In genomic region chr16:46267533-46267932, GRCm38 (mm10) we compare ENCODE assay signal across 17 mouse cellular contexts.
A peak's percentile ranks its signal among the peaks of the same experiment; 100 is the strongest.
DNase-seq lines count a peak whose midpoint lies in the region; TF ChIP-seq lines count a peak whose summit lies in the region.
"Had no signal": no experiment of that assay in that cellular context is flagged by ENCODE, and none has a peak within 500 bp of the region (broad histone marks: within the 10 kb centered on the region; RNA-seq: fewer than 3 reads in every experiment).

No protein-coding gene starts in this region.

- DNase-seq in CH12.LX (ENCODE audit: extremely low read depth) (no peak), ES-E14 (ENCODE audit: low read depth, low spot score) (no peak)
- no peak for DNase-seq in layer of hippocampus, adult 8-10 months (ENCODE audit: low spot score in 2 of 2)
- no peak for DNase-seq in spleen, postnatal 10 days (ENCODE audit: low spot score in 2 of 2)
- DNase-seq: adrenal gland, adult 2 months; adrenal gland, adult 8-10 months; adrenal gland, postnatal 10 days; adrenal gland, postnatal 14 days; adrenal gland, postnatal 25 days; adrenal gland, postnatal 36 days; B cell, adult 2 months; cerebellum, adult 11 months; cerebellum, adult 11-12 months; cerebellum, adult 18-20 months; cerebellum, adult 2 months; cerebellum, adult 8-10 months had no signal

- no peak for TF ChIP-seq POLR2A in CH12.LX (IDR thresholded peaks at IDR 0.05; ENCODE audit: low read depth, low read length)

- H3K9ac ChIP-seq in CH12.LX (ENCODE audit: insufficient read depth, low read depth): no peak overlapping the region
- H3K9ac ChIP-seq in ES-E14 (ENCODE audit: insufficient read depth, low read depth, low read length, poor library complexity, severe bottlenecking): no peak overlapping the region

- H3K27me3 ChIP-seq in CH12.LX (replicated peaks): no peaks in the 10 kb centered on the region

- no peak overlapping the region for H3K27ac ChIP-seq in CH12.LX (ENCODE audit: insufficient read depth, low read depth)
- no peak overlapping the region for H3K27ac ChIP-seq in ES-E14 (ENCODE audit: insufficient read depth, low read depth, low read length, poor library complexity, severe bottlenecking)

- TF ChIP-seq RAD21 in CH12.LX (IDR thresholded peaks at IDR 0.05; ENCODE audit: low read depth, low read length): no peak

- H3K79me2 ChIP-seq in CH12.LX (replicated peaks; ENCODE audit: control insufficient read depth, extremely low read depth, insufficient read depth, poor library complexity, severe bottlenecking): no peaks in the 10 kb centered on the region

- H3K4me2 ChIP-seq in CH12.LX (ENCODE audit: insufficient read depth, low read depth, poor library complexity, severe bottlenecking): no peak overlapping the region

- no peak for TF ChIP-seq EP300 in CH12.LX (IDR thresholded peaks at IDR 0.05; ENCODE audit: low read length)

- in situ Hi-C loops in CH12.LX (cut with MboI; ENCODE audit: low pct_ligation_motif_present, low pct_unique_long_range_greater_than_20kb, low sequenced_read_pairs): no loop called here
- in situ Hi-C loops in ES-E14 (cut with MboI; ENCODE audit: low sequenced_read_pairs in 2 of 2, unreplicated experiment in 2 of 2): no loop called here

- no peak for TF ChIP-seq CTCF in CH12.LX (conservative IDR thresholded peaks at IDR 0.05 in 1 of 2, IDR thresholded peaks at IDR 0.05 in 1 of 2; ENCODE audit: low read depth in 2 of 2, low read length in 2 of 2)

- H3K4me1 ChIP-seq in CH12.LX (ENCODE audit: control insufficient read depth in 1 of 2, insufficient read depth in 2 of 2) (no peaks in the 10 kb centered on the region), ES-E14 (ENCODE audit: control insufficient read depth in 2 of 2, insufficient read depth in 2 of 2, low read length in 2 of 2, poor library complexity in 1 of 2) (no peaks in the 10 kb centered on the region)

- H3K4me3 ChIP-seq in CH12.LX (replicated peaks in 1 of 3; ENCODE audit: low read depth in 2 of 3, low read length in 2 of 3, poor library complexity in 1 of 3): no peak overlapping the region
- H3K4me3 ChIP-seq in ES-E14 (ENCODE audit: insufficient read depth in 1 of 2, low read depth in 1 of 2, low read length in 2 of 2, poor library complexity in 1 of 2, severe bottlenecking in 1 of 2): no peak overlapping the region

- dilution Hi-C loops in CH12.LX (cut with MboI; ENCODE audit: extremely low pct_ligation_motif_present, extremely low pct_unique_long_range_greater_than_20kb, low sequenced_read_pairs): no loop called here

- H3K36me3 ChIP-seq in CH12.LX (replicated peaks in 1 of 2; ENCODE audit: control insufficient read depth in 1 of 2, insufficient read depth in 1 of 2, low read length in 1 of 2) (no peaks in the 10 kb centered on the region), ES-E14 (ENCODE audit: control insufficient read depth, insufficient read depth, low read length, poor library complexity, severe bottlenecking) (no peaks in the 10 kb centered on the region)
- H3K36me3 ChIP-seq: G1E had no signal

- H3K9me3 ChIP-seq in CH12.LX (replicated peaks; ENCODE audit: low read length): peaks cover 24% of the 10 kb centered on the region
- no peaks in the 10 kb centered on the region for H3K9me3 ChIP-seq in ES-E14 (ENCODE audit: control insufficient read depth, insufficient read depth, low read depth, low read length)
- H3K9me3 ChIP-seq: G1E had no signal

TF ChIP-seq in CH12.LX, 34 proteins besides CTCF, POLR2A, EP300 and RAD21:
- TF ChIP-seq KAT2A (IDR thresholded peaks at IDR 0.05; ENCODE audit: insufficient replicate concordance, low read length): no peak
- no peak for TF ChIP-seq BHLHE40 (IDR thresholded peaks at IDR 0.05; ENCODE audit: low read depth, low read length)
- no peak for TF ChIP-seq MEF2A (IDR thresholded peaks at IDR 0.05; ENCODE audit: borderline replicate concordance, low read depth, low read length)
- no peak for TF ChIP-seq CHD2 (IDR thresholded peaks at IDR 0.05; ENCODE audit: low read length)
- no peak for TF ChIP-seq NELFE (IDR thresholded peaks at IDR 0.05; ENCODE audit: low read depth, low read length)
- TF ChIP-seq ZMIZ1 (IDR thresholded peaks at IDR 0.05; ENCODE audit: low read depth, low read length): no peak
- no peak for TF ChIP-seq USF2 (conservative IDR thresholded peaks at IDR 0.05; ENCODE audit: low read depth, low read length)
- TF ChIP-seq MAFK (IDR thresholded peaks at IDR 0.05; ENCODE audit: insufficient replicate concordance, low read length): peak; percentile 68; the same call in 1 of the 2 replicates

TF ChIP-seq in ES-E14, 5 proteins besides CTCF, POLR2A, EP300 and RAD21:
- no peak for TF ChIP-seq ZNF384 (IDR thresholded peaks at IDR 0.05; ENCODE audit: low read depth, low read length)
- TF ChIP-seq MAFK (IDR thresholded peaks at IDR 0.05; ENCODE audit: insufficient read depth, low read depth, low read length): peak; percentile 73
- no peak for TF ChIP-seq CHD2 (IDR thresholded peaks at IDR 0.05; ENCODE audit: low read depth, low read length)
- no peak for TF ChIP-seq HCFC1 (IDR thresholded peaks at IDR 0.05; ENCODE audit: borderline replicate concordance, insufficient read depth, low read length)
